Comparison of ENCODE assay signal across 8 mouse cellular contexts in the genomic region with DNA sequence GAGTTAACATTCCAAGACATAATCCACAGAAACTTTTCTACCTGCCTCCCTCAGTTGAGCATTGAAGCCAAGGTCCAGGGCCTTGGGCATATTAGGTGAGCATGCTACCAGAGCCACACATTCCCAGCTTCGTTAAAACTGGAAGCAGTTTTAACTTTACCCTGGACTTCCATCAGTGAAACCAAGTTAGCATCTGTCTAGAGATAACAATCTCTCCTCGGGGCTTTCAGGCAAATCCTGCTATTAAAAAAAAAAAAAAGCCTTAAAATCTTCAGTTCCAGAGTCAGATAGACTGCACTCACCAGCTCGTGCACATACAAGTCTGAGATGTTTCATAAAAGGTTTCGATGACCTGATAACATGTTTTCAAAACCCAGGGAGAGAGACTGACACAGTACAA. TPM values are rescaled to one million over a fixed set of nuclear protein-coding genes. Genes with fewer than 3 reads are reported as not detected.
DNase-seq lines count a peak whose midpoint lies in the region; ATAC-seq and TF ChIP-seq lines count a peak whose summit lies in the region.

No protein-coding gene starts in this region.

- no peak for ATAC-seq in heart, embryonic 14.5 days (ENCODE audit: insufficient number of reproducible peaks, insufficient read depth, low FRiP score, low read depth)
- no peak for ATAC-seq in liver, embryonic 12.5 days
- ATAC-seq in stomach, postnatal 0 days (ENCODE audit: low FRiP score, low TSS enrichment), result no peak

- peak overlapping the region; percentile 96 to 98; a peak in 3 of 4 replicates for H3K27ac ChIP-seq in heart, embryonic 14.5 days (replicated peaks in 1 of 2; ENCODE audit: control insufficient read depth in 1 of 2, insufficient read depth in 1 of 2, low read depth in 2 of 2, low read length in 2 of 2)
- no peak overlapping the region for H3K27ac ChIP-seq in liver, embryonic 12.5 days
- peak overlapping the region; percentile 96 for H3K27ac ChIP-seq in stomach, postnatal 0 days (replicated peaks)

- no peaks in the 10 kb centered on the region for H3K36me3 ChIP-seq in heart, embryonic 14.5 days (ENCODE audit: control insufficient read depth, insufficient read depth, low read length)
- no peaks in the 10 kb centered on the region for H3K36me3 ChIP-seq in liver, embryonic 12.5 days
- H3K36me3 ChIP-seq in stomach, postnatal 0 days (ENCODE audit: control insufficient read depth, insufficient read depth, low read length), result no peaks in the 10 kb centered on the region

- peak overlapping the region; percentile 78 for H3K4me2 ChIP-seq in heart, embryonic 14.5 days (ENCODE audit: low read length)
- H3K4me2 ChIP-seq in liver, embryonic 12.5 days, result peak overlapping the region; percentile 89; the same call in 1 of the 2 replicates
- no peak overlapping the region for H3K4me2 ChIP-seq in stomach, postnatal 0 days (replicated peaks; ENCODE audit: low read depth)

- H3K4me1 ChIP-seq in heart, embryonic 14.5 days (ENCODE audit: control insufficient read depth in 2 of 2, insufficient read depth in 2 of 2, low read length in 2 of 2), result peaks cover 32 to 48% of the 10 kb centered on the region in 2 experiments
- peaks cover 35% of the 10 kb centered on the region for H3K4me1 ChIP-seq in liver, embryonic 12.5 days
- peaks cover 3% of the 10 kb centered on the region; the same call in 1 of the 2 replicates for H3K4me1 ChIP-seq in stomach, postnatal 0 days (replicated peaks; ENCODE audit: control insufficient read depth, insufficient read depth)

- no peak overlapping the region for H3K4me3 ChIP-seq in heart, embryonic 14.5 days (ENCODE audit: control insufficient read depth in 1 of 2, insufficient read depth in 1 of 2, low read depth in 1 of 2, low read length in 2 of 2)
- H3K4me3 ChIP-seq in liver, embryonic 12.5 days, result no peak overlapping the region
- H3K4me3 ChIP-seq in stomach, postnatal 0 days (ENCODE audit: low read depth, low read length), result no peak overlapping the region

- no peaks in the 10 kb centered on the region for H3K27me3 ChIP-seq in heart, embryonic 14.5 days (ENCODE audit: control insufficient read depth, insufficient read depth, low read length)
- H3K27me3 ChIP-seq in liver, embryonic 12.5 days (replicated peaks), result peaks cover 47% of the 10 kb centered on the region
- H3K27me3 ChIP-seq in stomach, postnatal 0 days (ENCODE audit: control insufficient read depth, insufficient read depth, low read length), result no peaks in the 10 kb centered on the region

- no peak for TF ChIP-seq EP300 in stomach, postnatal 0 days (optimal IDR thresholded peaks at IDR 0.05)

- no peak for DNase-seq in heart, postnatal 25 days (ENCODE audit: low spot score)
- DNase-seq in urinary bladder, postnatal 25 days (ENCODE audit: low spot score), result peak; percentile 4
- no peak for DNase-seq in urinary bladder, postnatal 10 days (ENCODE audit: low spot score)
- DNase-seq in stomach, postnatal 0 days (ENCODE audit: low spot score), result no peak
- DNase-seq in left cerebral cortex, postnatal 4 days, result no peak
- DNase-seq in right cerebral cortex, postnatal 14 days, result no peak

- WGBS in heart, embryonic 14.5 days, result 53% methylated on average over 4 of the region's 4 CpGs
- WGBS in liver, embryonic 12.5 days (ENCODE audit: insufficient replicate concordance), result 50% methylated on average over 4 of the region's 4 CpGs
- 44% methylated on average over 4 of the region's 4 CpGs for WGBS in stomach, postnatal 0 days

- intact Hi-C loops in heart, postnatal 25 days (cut with DNase I), result loop anchor here (2.0 kb wide), 1 partner anchor 17 kb away; a partner anchor contains a TSS
- intact Hi-C loops in left cerebral cortex, postnatal 4 days (cut with DNase I), result no loop called here

- H3K9ac ChIP-seq in heart, embryonic 14.5 days (ENCODE audit: low read length), result peak overlapping the region; percentile 81; the same call in 1 of the 2 replicates
- no peak overlapping the region for H3K9ac ChIP-seq in liver, embryonic 12.5 days
- no peak overlapping the region for H3K9ac ChIP-seq in stomach, postnatal 0 days (ENCODE audit: low read length)

- H3K9me3 ChIP-seq in heart, embryonic 14.5 days (ENCODE audit: control insufficient read depth, low read length), result no peaks in the 10 kb centered on the region
- no peaks in the 10 kb centered on the region for H3K9me3 ChIP-seq in liver, embryonic 12.5 days (replicated peaks)
- H3K9me3 ChIP-seq in stomach, postnatal 0 days (ENCODE audit: control insufficient read depth, low read length), result no peaks in the 10 kb centered on the region

- TF ChIP-seq CTCF in stomach, postnatal 0 days (IDR thresholded peaks at IDR 0.05; ENCODE audit: low read depth), result no peak

RNA-seq across cellular contexts. Expression of a gene that starts 17.4 kb away (rescaled TPM):
- polyA plus RNA-seq in heart, embryonic 14.5 days (2014; fragmentation: Nextera tagmentation; extraction: Ambion mirVana), result 3.8 and 4.0 TPM in 2 replicates
- total RNA-seq in heart, postnatal 25 days (2021), result 1 to 10 TPM; 3.4 to 3.9 TPM
- polyA plus RNA-seq in liver, embryonic 12.5 days (2016; fragmentation: Nextera tagmentation; extraction: Ambion mirVana), result 1.4 and 1.5 TPM in 2 replicates
- polyA plus RNA-seq in stomach, postnatal 0 days (2015; fragmentation: Nextera tagmentation; extraction: Ambion mirVana), result 18.2 and 23.2 TPM in 2 replicates
- total RNA-seq in left cerebral cortex, postnatal 4 days (2021), result 1 to 10 TPM; 6.3 to 8.1 TPM
